Mouse (Mus musculus) neural tube, embryonic 11.5 days (tissue): Measurements from ENCODE around the gene Tns4. TPM values are rescaled to one million over a fixed set of nuclear protein-coding genes. Genes with fewer than 3 reads are reported as not detected.

Experiments used
- ATAC-seq: fragments of 200-750 bp; cut with Nextera tagmentation; 2 replicates; pipeline ENCODE4 v1.8.0; 2017; ENCODE audit warnings: moderate number of reproducible peaks, mild to moderate bottlenecking, moderate TSS enrichment, moderate library complexity; ENCODE audit not compliant: insufficient read depth, low FRiP score, low TSS enrichment
- DNase-seq: peaks from one replicate; pipeline ENCODE4 v3.0.0-alpha.2; 2015; ENCODE audit warnings: low spot score
- H3K27ac ChIP-seq: fragments of 300-500 bp; sonication (generic); 2 replicates; pipeline ENCODE4 v1.5.1; 2014; ENCODE audit warnings: low read depth, mild to moderate bottlenecking, low read length
- H3K27me3 ChIP-seq: fragments of 300-500 bp; sonication (generic); 2 replicates; pipeline ENCODE4 v1.6.1; 2014; ENCODE audit warnings: mild to moderate bottlenecking, low read length, mixed read lengths; ENCODE audit not compliant: control insufficient read depth, insufficient read depth
- H3K36me3 ChIP-seq: fragments of 300-500 bp; sonication (generic); 2 replicates; pipeline ENCODE4 v1.6.1; 2014; ENCODE audit warnings: mild to moderate bottlenecking, low read length, moderate library complexity, mixed read lengths; ENCODE audit not compliant: control insufficient read depth, insufficient read depth
- H3K4me1 ChIP-seq: fragments of 300-500 bp; sonication (generic); 2 replicates; pipeline ENCODE4 v1.6.1; 2014; ENCODE audit warnings: low read length, mixed read lengths; ENCODE audit not compliant: control insufficient read depth, insufficient read depth
- H3K4me2 ChIP-seq: fragments of 300-500 bp; sonication (generic); 2 replicates; pipeline ENCODE4 v1.6.1; 2014; ENCODE audit warnings: low read depth, mild to moderate bottlenecking, moderate library complexity
- H3K4me3 ChIP-seq: fragments of 300-500 bp; sonication (generic); 2 replicates; pipeline ENCODE4 v1.5.1; 2014; ENCODE audit warnings: low read depth, low read length
- H3K9ac ChIP-seq: fragments of 300-500 bp; sonication (generic); 2 replicates; pipeline ENCODE4 v1.6.1; 2014; ENCODE audit warnings: mild to moderate bottlenecking, low read length
- H3K9me3 ChIP-seq: fragments of 300-500 bp; sonication (generic); 2 replicates; pipeline ENCODE4 v1.6.1; 2016; ENCODE audit warnings: low read length; ENCODE audit not compliant: control insufficient read depth
- WGBS: fragments of 180-500 bp; shearing (Covaris S2); extraction: QIAGEN DNeasy Blood & Tissue Kit; methylation state at CpG from one replicate; pipeline ENCODE4 v1.1.7; 2014; 5-methylcytosine and 5-hydroxymethylcytosine counted together
- polyA plus RNA-seq: library from polyadenylated mRNA; unstranded; fragments of >200 nt; fragmentation: Nextera tagmentation; extraction: Ambion mirVana; gene quantifications from 2 replicates; pipeline ENCODE4 v1.2.1, GENCODE M21; 2014

Gene Tns4
- polyA plus RNA-seq, 1 experiment from 2014 or later: 0.46 TPM

GRCm38 (mm10) chr11:99131463-99131840, 42.3 kb upstream of the Tns4 start:
- peaks cover 27% of the 10 kb centered on the region for H3K4me1 ChIP-seq
- H3K4me3 ChIP-seq: no peak overlapping the region
- peak overlapping the region; percentile 89 for H3K27ac ChIP-seq
- no peaks in the 10 kb centered on the region for H3K9me3 ChIP-seq
- DNase-seq: no peak
- WGBS: 43% methylated on average over 12 of the region's 12 CpGs
- peak overlapping the region; percentile 42 for H3K4me2 ChIP-seq
- no peaks in the 10 kb centered on the region for H3K36me3 ChIP-seq
- peak overlapping the region; percentile 47; the same call in 1 of the 2 replicates for H3K9ac ChIP-seq
- H3K27me3 ChIP-seq: no peaks in the 10 kb centered on the region
- ATAC-seq: no peak

GRCm38 (mm10) chr11:99130736-99131462, 41.8 kb upstream of the Tns4 start:
- Histone ChIP-seq H3K4me3 (no peak overlapping the region), H3K4me1 (peaks cover 26% of the 10 kb centered on the region), H3K4me2 (no peak overlapping the region; the same call in 1 of the 2 replicates), H3K36me3 (no peaks in the 10 kb centered on the region), H3K27me3 (no peaks in the 10 kb centered on the region), H3K27ac (peak overlapping the region; percentile 89; the same call in 1 of the 2 replicates), H3K9me3 (no peaks in the 10 kb centered on the region), H3K9ac (no peak overlapping the region)
- ATAC-seq (no peak), DNase-seq (no peak)
- WGBS: 61% methylated on average over 5 of the region's 5 CpGs

DNA sequence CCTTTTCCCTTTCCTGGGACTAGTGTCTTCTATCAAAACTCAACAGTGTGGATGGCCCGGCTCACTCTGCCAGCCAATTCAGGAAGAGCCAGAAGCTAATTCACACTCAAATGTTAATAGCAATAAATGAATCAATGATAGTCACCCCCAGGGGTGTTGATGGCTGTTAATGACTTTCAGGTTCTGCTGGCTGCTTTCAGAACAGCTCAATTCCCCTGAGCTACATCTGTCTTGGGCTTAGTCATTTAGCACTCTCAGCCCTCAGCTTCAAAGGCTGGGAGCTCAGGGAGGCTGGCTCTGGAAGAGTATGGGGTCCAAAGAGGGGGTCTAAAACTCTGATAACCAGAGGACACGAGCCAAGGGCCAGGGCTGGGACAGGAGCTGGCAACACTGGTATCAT, 40.2 kb upstream of the Tns4 start:
- Histone ChIP-seq H3K4me2 (no peak overlapping the region), H3K27me3 (no peaks in the 10 kb centered on the region), H3K4me3 (no peak overlapping the region), H3K9me3 (no peaks in the 10 kb centered on the region), H3K27ac (no peak overlapping the region), H3K36me3 (no peaks in the 10 kb centered on the region), H3K4me1 (peaks cover 26% of the 10 kb centered on the region), H3K9ac (no peak overlapping the region)
- 21% methylated on average over 2 of the region's 2 CpGs for WGBS
- ATAC-seq: no peak
- no peak for DNase-seq

GRCm38 (mm10) chr11:99127785-99128682, 38.9 kb upstream of the Tns4 start:
- Histone ChIP-seq H3K4me3 (no peak overlapping the region), H3K27me3 (no peaks in the 10 kb centered on the region), H3K36me3 (no peaks in the 10 kb centered on the region), H3K4me1 (peaks cover 21% of the 10 kb centered on the region), H3K9ac (no peak overlapping the region), H3K4me2 (no peak overlapping the region), H3K27ac (no peak overlapping the region), H3K9me3 (no peaks in the 10 kb centered on the region)
- WGBS: 85% methylated on average over 18 of the region's 18 CpGs
- no peak for ATAC-seq
- DNase-seq: no peak

DNA sequence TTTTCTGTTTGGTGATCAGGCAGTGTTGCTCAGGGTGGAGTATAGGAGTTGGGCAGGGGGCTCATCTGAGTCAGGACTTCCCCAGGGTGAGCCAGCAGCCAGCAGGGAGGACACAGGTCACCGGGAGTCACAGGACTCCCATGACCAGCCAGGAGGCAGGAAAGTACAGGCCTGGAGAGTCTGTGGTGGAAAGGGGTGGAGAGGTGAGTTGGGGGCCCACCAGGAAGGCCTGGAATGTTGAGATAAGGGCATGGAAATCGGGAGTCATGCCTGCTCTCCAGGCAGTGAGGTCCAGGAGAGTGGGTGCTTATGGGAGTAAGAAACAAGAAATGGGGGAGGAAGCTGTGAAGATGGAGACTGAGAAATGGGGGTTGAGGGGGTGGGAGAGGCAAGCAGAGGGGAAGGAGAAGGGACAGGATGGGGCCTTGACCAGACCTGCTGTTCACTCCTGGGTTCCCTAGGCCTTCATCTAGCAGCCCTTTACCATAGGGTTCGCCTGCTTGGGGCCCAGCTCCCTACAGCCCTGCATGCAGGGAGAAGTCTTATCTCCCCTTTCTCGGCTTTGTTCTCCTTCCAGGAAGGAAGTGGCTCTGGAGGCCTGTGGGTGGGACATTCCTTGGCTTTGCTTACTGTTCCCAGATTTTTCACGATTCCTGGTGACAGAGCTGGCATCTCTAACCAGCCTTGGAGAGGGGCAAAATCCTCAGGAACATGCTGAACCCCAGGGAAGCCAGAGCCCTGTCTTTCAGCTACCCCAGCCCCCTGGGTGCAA, 37.6 kb upstream of the Tns4 start:
- H3K27ac ChIP-seq: no peak overlapping the region
- H3K4me3 ChIP-seq: no peak overlapping the region
- H3K36me3 ChIP-seq: no peaks in the 10 kb centered on the region
- H3K9ac ChIP-seq: no peak overlapping the region
- WGBS: 49% methylated on average over 4 of the region's 5 CpGs
- no peak overlapping the region for H3K4me2 ChIP-seq
- no peaks in the 10 kb centered on the region for H3K27me3 ChIP-seq
- H3K9me3 ChIP-seq: no peaks in the 10 kb centered on the region
- H3K4me1 ChIP-seq: peaks cover 9% of the 10 kb centered on the region
- no peak for DNase-seq
- no peak for ATAC-seq

DNA sequence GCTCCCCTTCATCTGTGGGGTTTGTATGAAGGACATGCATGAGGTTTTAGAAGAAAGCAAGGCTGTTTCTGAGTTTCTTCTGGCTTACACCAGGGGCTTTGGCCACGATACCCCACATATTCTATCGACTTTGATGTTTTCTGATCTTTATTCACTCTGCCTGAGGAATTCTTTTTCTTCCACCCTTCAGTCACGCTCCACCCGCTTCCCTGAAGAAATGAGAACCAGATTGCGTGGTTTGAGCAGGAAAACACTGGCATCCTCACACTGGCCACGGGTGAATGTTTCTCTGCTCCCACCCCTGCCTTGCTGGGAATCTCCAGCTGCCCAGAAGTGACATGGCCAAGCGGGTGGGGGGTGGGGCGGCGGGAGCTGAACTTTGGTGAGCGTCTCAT, 35.5 kb upstream of the Tns4 start:
- no peaks in the 10 kb centered on the region for H3K36me3 ChIP-seq
- H3K9me3 ChIP-seq: no peaks in the 10 kb centered on the region
- ATAC-seq (no peak), DNase-seq (no peak)
- WGBS: 43% methylated on average over 10 of the region's 10 CpGs
- 0 out of 2 replicates have a peak overlapping the region, but pooled peaks have one; percentile 23 for H3K27ac ChIP-seq
- peaks cover 11% of the 10 kb centered on the region for H3K4me1 ChIP-seq
- H3K27me3 ChIP-seq: no peaks in the 10 kb centered on the region
- no peak overlapping the region for H3K4me2 ChIP-seq
- H3K4me3 ChIP-seq: no peak overlapping the region
- H3K9ac ChIP-seq: no peak overlapping the region

GRCm38 (mm10) chr11:99123977-99124634, 35.0 kb upstream of the Tns4 start:
- no peaks in the 10 kb centered on the region for H3K27me3 ChIP-seq
- peak; percentile 64 for DNase-seq
- no peak overlapping the region for H3K4me3 ChIP-seq
- H3K36me3 ChIP-seq: no peaks in the 10 kb centered on the region
- no peaks in the 10 kb centered on the region for H3K9me3 ChIP-seq
- H3K4me1 ChIP-seq: peaks cover 8% of the 10 kb centered on the region
- WGBS: 50% methylated on average over 15 of the region's 15 CpGs
- H3K27ac ChIP-seq: 0 out of 2 replicates have a peak overlapping the region, but pooled peaks have one; percentile 23
- H3K4me2 ChIP-seq: no peak overlapping the region
- no peak overlapping the region for H3K9ac ChIP-seq
- no peak for ATAC-seq

DNA sequence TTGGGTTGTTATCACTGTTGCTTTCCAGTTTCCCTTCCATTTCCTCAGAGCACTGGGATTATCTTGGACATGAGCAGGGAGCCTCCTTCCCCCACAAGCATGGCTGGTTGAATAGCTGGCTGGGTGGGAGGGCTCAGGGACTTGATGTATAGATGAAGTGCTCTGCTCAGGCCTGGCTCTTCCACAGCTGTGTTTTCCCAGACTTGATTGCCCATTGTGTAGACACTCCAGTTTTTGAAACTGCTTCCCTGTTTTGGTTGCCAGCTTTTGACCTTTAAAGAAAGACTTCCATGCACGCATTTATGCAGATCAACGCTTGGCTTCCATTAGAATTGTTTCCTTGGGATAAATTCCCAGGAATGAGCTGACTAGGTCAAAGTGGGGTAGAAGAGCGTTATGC, 33.6 kb upstream of the Tns4 start:
- no peak overlapping the region for H3K4me2 ChIP-seq
- no peak for DNase-seq
- no peaks in the 10 kb centered on the region for H3K36me3 ChIP-seq
- H3K4me3 ChIP-seq: no peak overlapping the region
- no peaks in the 10 kb centered on the region for H3K27me3 ChIP-seq
- peaks cover 8% of the 10 kb centered on the region for H3K4me1 ChIP-seq
- 33% methylated on average over 3 of the region's 3 CpGs for WGBS
- H3K27ac ChIP-seq: no peak overlapping the region; the same call in 1 of the 2 replicates
- no peaks in the 10 kb centered on the region for H3K9me3 ChIP-seq
- no peak for ATAC-seq
- no peak overlapping the region for H3K9ac ChIP-seq
